Mouse (Mus musculus): ENCODE data around the gene Acsm1.

GRCm38 (mm10) chr7:119620157-119620556 is 13.3 kb downstream of the Acsm1 start:
- TF ChIP-seq CTCF (IDR thresholded peaks at IDR 0.05; ENCODE audit: borderline replicate concordance, extremely low read depth, insufficient read depth, insufficient read length) (no peak), POLR2A (IDR thresholded peaks at IDR 0.05; ENCODE audit: borderline replicate concordance, extremely low read depth, insufficient read depth, insufficient read length, poor library complexity, severe bottlenecking) (no peak)
